Comparison of ENCODE assay signal across 8 mouse cellular contexts in genomic region chr11:103952635-103953031, GRCm38 (mm10). TPM values are rescaled to one million over a fixed set of nuclear protein-coding genes. Genes with fewer than 3 reads are reported as not detected.
DNase-seq lines count a peak whose midpoint lies in the region; ATAC-seq lines count a peak whose summit lies in the region.

No protein-coding gene starts in this region.

- peak overlapping the region; percentile 72; the same call in 1 of the 2 replicates for H3K4me3 ChIP-seq in kidney, embryonic 16.5 days (ENCODE audit: low read length)
- H3K4me3 ChIP-seq in embryonic facial prominence, embryonic 10.5 days: peak overlapping the region; percentile 89
- H3K4me3 ChIP-seq in hindbrain, embryonic 14.5 days (replicated peaks; ENCODE audit: low read length): peak overlapping the region; percentile 69
- H3K4me3 ChIP-seq in midbrain, embryonic 13.5 days (replicated peaks): peak overlapping the region; percentile 78

- 79% methylated on average over 5 of the region's 5 CpGs for WGBS in kidney, embryonic 16.5 days
- WGBS in embryonic facial prominence, embryonic 10.5 days: 62% methylated on average over 5 of the region's 5 CpGs
- WGBS in hindbrain, embryonic 14.5 days: 56% methylated on average over 5 of the region's 5 CpGs
- 37% methylated on average over 5 of the region's 5 CpGs for WGBS in midbrain, embryonic 13.5 days

- no peaks in the 10 kb centered on the region for H3K27me3 ChIP-seq in kidney, embryonic 16.5 days (ENCODE audit: insufficient read depth, low read length)
- no peaks in the 10 kb centered on the region for H3K27me3 ChIP-seq in embryonic facial prominence, embryonic 10.5 days (replicated peaks; ENCODE audit: low read depth, poor library complexity, severe bottlenecking)
- no peaks in the 10 kb centered on the region for H3K27me3 ChIP-seq in hindbrain, embryonic 14.5 days (ENCODE audit: control insufficient read depth, insufficient read depth, low read length)
- H3K27me3 ChIP-seq in midbrain, embryonic 13.5 days: no peaks in the 10 kb centered on the region

- peak overlapping the region; percentile 88 for H3K4me2 ChIP-seq in kidney, embryonic 16.5 days (replicated peaks; ENCODE audit: low read depth, low read length)
- peak overlapping the region; percentile 59 for H3K4me2 ChIP-seq in hindbrain, embryonic 14.5 days (replicated peaks)
- peak overlapping the region; percentile 67 for H3K4me2 ChIP-seq in midbrain, embryonic 13.5 days (replicated peaks)

- no peak overlapping the region for H3K27ac ChIP-seq in kidney, embryonic 16.5 days (ENCODE audit: low read length)
- no peak overlapping the region for H3K27ac ChIP-seq in embryonic facial prominence, embryonic 10.5 days (replicated peaks)
- H3K27ac ChIP-seq in hindbrain, embryonic 14.5 days: no peak overlapping the region
- H3K27ac ChIP-seq in midbrain, embryonic 13.5 days: no peak overlapping the region

- no peak for ATAC-seq in kidney, embryonic 16.5 days (ENCODE audit: low FRiP score, low TSS enrichment)
- no peak for ATAC-seq in hindbrain, embryonic 14.5 days (ENCODE audit: low FRiP score)
- no peak for ATAC-seq in midbrain, embryonic 13.5 days

- no peaks in the 10 kb centered on the region for H3K36me3 ChIP-seq in kidney, embryonic 16.5 days (ENCODE audit: insufficient read depth, low read length)
- no peaks in the 10 kb centered on the region for H3K36me3 ChIP-seq in embryonic facial prominence, embryonic 10.5 days (replicated peaks)
- no peaks in the 10 kb centered on the region for H3K36me3 ChIP-seq in hindbrain, embryonic 14.5 days (replicated peaks; ENCODE audit: control insufficient read depth, insufficient read depth)
- no peaks in the 10 kb centered on the region for H3K36me3 ChIP-seq in midbrain, embryonic 13.5 days

- DNase-seq in kidney, adult 9 months: no peak
- no peak for DNase-seq in embryonic facial prominence, embryonic 10.5 days (ENCODE audit: low spot score)
- DNase-seq in hindbrain, embryonic 14.5 days (ENCODE audit: low spot score): no peak
- DNase-seq in ovary, postnatal 14 days (ENCODE audit: low spot score): no peak
- no peak for DNase-seq in kidney, adult 8-10 months
- no peak for DNase-seq in adrenal gland, postnatal 4 days (ENCODE audit: low spot score in 2 of 2)

- H3K9me3 ChIP-seq in kidney, embryonic 16.5 days (ENCODE audit: low read length): no peaks in the 10 kb centered on the region
- no peaks in the 10 kb centered on the region for H3K9me3 ChIP-seq in embryonic facial prominence, embryonic 10.5 days
- no peaks in the 10 kb centered on the region for H3K9me3 ChIP-seq in hindbrain, embryonic 14.5 days (ENCODE audit: control insufficient read depth, low read length)
- no peaks in the 10 kb centered on the region for H3K9me3 ChIP-seq in midbrain, embryonic 13.5 days

- H3K4me1 ChIP-seq in kidney, embryonic 16.5 days (ENCODE audit: insufficient read depth, low read length): peaks cover 10% of the 10 kb centered on the region
- H3K4me1 ChIP-seq in embryonic facial prominence, embryonic 10.5 days: peaks cover 20% of the 10 kb centered on the region
- H3K4me1 ChIP-seq in hindbrain, embryonic 14.5 days (replicated peaks; ENCODE audit: control insufficient read depth, insufficient read depth, low read length): peaks cover 16% of the 10 kb centered on the region
- peaks cover 25% of the 10 kb centered on the region for H3K4me1 ChIP-seq in midbrain, embryonic 13.5 days (replicated peaks)

- peak overlapping the region; percentile 9; the same call in 1 of the 2 replicates for H3K9ac ChIP-seq in kidney, embryonic 16.5 days (replicated peaks; ENCODE audit: low read length)
- H3K9ac ChIP-seq in hindbrain, embryonic 14.5 days: peak overlapping the region; percentile 74
- H3K9ac ChIP-seq in midbrain, embryonic 13.5 days (replicated peaks): peak overlapping the region; percentile 90; the same call in 1 of the 2 replicates

RNA-seq across cellular contexts. Expression of gene Nsf, which starts 1.2 kb away (rescaled TPM):
- 47.5 and 54.2 TPM in 2 replicates for polyA plus RNA-seq in kidney, embryonic 16.5 days (2015; fragmentation: Nextera tagmentation; extraction: Ambion mirVana)
- polyA plus RNA-seq in embryonic facial prominence, embryonic 10.5 days (2016; fragmentation: Nextera tagmentation; extraction: Ambion mirVana): 54.4 and 56.8 TPM in 2 replicates
- polyA plus RNA-seq in hindbrain, embryonic 14.5 days (2014; fragmentation: Nextera tagmentation; extraction: Ambion mirVana): 178 and 206 TPM in 2 replicates
- polyA plus RNA-seq in midbrain, embryonic 13.5 days (2015; fragmentation: Nextera tagmentation; extraction: Ambion mirVana): 113 and 138 TPM in 2 replicates
- total RNA-seq in adrenal gland, postnatal 4 days (2021): 10 to 100 TPM; 96.6 to 99.5 TPM

RNA-seq across cellular contexts. Expression of gene Arf2, which starts 13.9 kb away (rescaled TPM):
- polyA plus RNA-seq in kidney, embryonic 16.5 days (2015; fragmentation: Nextera tagmentation; extraction: Ambion mirVana): 67.8 and 69.8 TPM in 2 replicates
- polyA plus RNA-seq in embryonic facial prominence, embryonic 10.5 days (2016; fragmentation: Nextera tagmentation; extraction: Ambion mirVana): 71.4 and 73.5 TPM in 2 replicates
- polyA plus RNA-seq in hindbrain, embryonic 14.5 days (2014; fragmentation: Nextera tagmentation; extraction: Ambion mirVana): 196 and 207 TPM in 2 replicates
- 195 and 211 TPM in 2 replicates for polyA plus RNA-seq in midbrain, embryonic 13.5 days (2015; fragmentation: Nextera tagmentation; extraction: Ambion mirVana)
- 10 to 100 TPM; 53.1 to 54.3 TPM for total RNA-seq in adrenal gland, postnatal 4 days (2021)

Comparison
In these comparisons a context has a peak if more than half of its experiments do, and no peak if none do; other contexts are left out.
1. H3K9ac ChIP-seq: peak in every context shown above with its lines; median percentile 90 in midbrain, embryonic 13.5 days; 74 in hindbrain, embryonic 14.5 days; 9 in kidney, embryonic 16.5 days.